Mouse (Mus musculus) splenic B cell, adult 2 months (primary cell): ENCODE measurements at regions not wholly inside any gene's neighbourhood (a gene's known extent, or its start where the extent isn't known, plus 50 kb on each side); places are given as distances from the start of the nearest gene placed in this dataset.

Source experiments
- DNase-seq: peaks from one replicate; pipeline ENCODE4 v3.0.0-alpha.2; 2011; ENCODE audit warnings: low read depth, low spot score
- H3K27me3 ChIP-seq: 2 replicates; pipeline ENCODE4 v1.6.1; 2012; ENCODE audit warnings: mild to moderate bottlenecking, low read length, moderate library complexity, mixed read lengths; ENCODE audit not compliant: control insufficient read depth, poor library complexity, insufficient read depth, severe bottlenecking
- H3K36me3 ChIP-seq: 2 replicates; pipeline ENCODE4 v1.6.1; 2012; ENCODE audit warnings: mild to moderate bottlenecking, low read length, moderate library complexity, mixed read lengths; ENCODE audit not compliant: control insufficient read depth, poor library complexity, insufficient read depth, severe bottlenecking

GRCm38 (mm10) chr13:28497483-28497882 lies 240.2 kb downstream of the Gm11361 start:
- Histone ChIP-seq H3K27me3 (no peaks in the 10 kb centered on the region), H3K36me3 (no peaks in the 10 kb centered on the region)
- DNase-seq: no peak

DNA sequence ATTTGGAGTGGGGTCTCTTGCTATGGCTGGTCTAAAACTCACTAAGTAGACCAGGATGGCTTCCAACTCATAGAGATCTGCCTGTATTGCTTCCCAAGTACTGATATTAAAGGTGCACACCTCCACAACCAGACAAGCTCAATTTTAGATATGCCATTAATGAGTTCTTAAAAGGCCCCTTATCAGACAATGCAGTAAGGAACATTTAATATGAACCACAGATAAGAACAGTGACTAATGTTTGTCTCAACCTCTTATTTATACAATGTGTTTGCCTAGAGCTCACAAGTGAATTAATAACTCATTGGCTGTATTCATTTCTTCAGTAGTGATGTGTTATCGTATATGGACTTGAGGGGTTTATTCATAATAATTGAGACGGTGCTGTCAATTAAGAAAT lies 234.7 kb downstream of the Gm11361 start:
- Histone ChIP-seq H3K36me3 (no peaks in the 10 kb centered on the region), H3K27me3 (no peaks in the 10 kb centered on the region)
- no peak for DNase-seq

DNA sequence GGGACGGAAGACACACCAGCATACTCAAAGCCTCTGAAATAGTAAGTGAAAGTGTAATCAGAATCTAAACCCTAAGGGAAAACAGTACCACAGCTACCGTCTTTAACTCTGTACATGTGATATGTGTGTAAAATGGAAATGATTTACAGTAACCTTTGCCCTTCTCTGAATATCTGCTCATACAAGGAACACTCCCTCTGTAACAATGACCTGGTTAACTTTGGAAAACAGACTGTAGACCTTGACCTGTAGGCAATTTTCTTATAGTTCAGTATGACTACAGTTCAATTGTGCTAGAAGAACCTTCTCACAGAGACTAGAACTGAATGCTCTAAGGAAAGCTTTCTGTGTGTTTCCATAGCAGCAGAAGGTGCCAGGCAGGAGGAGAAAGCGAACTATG lies 226.4 kb downstream of the Gm11361 start:
- Histone ChIP-seq H3K27me3 (no peaks in the 10 kb centered on the region), H3K36me3 (no peaks in the 10 kb centered on the region)
- DNase-seq: no peak

GRCm38 (mm10) chr13:28481224-28481965 lies 224.1 kb downstream of the Gm11361 start:
- Histone ChIP-seq H3K27me3 (no peaks in the 10 kb centered on the region), H3K36me3 (no peaks in the 10 kb centered on the region)
- no peak for DNase-seq

- no peaks in the 10 kb centered on the region for H3K27me3 ChIP-seq
- H3K36me3 ChIP-seq: no peaks in the 10 kb centered on the region
- no peak for DNase-seq
Observed at GRCm38 (mm10) chr13:28466151-28466550, 208.8 kb downstream of the Gm11361 start.

- Histone ChIP-seq H3K36me3 (no peaks in the 10 kb centered on the region), H3K27me3 (no peaks in the 10 kb centered on the region)
- DNase-seq: no peak
Observed at GRCm38 (mm10) chr13:28465187-28465880, 208.0 kb downstream of the Gm11361 start.

GRCm38 (mm10) chr13:28461281-28461680 lies 204.0 kb downstream of the Gm11361 start:
- Histone ChIP-seq H3K36me3 (no peaks in the 10 kb centered on the region), H3K27me3 (no peaks in the 10 kb centered on the region)
- DNase-seq: no peak

DNA sequence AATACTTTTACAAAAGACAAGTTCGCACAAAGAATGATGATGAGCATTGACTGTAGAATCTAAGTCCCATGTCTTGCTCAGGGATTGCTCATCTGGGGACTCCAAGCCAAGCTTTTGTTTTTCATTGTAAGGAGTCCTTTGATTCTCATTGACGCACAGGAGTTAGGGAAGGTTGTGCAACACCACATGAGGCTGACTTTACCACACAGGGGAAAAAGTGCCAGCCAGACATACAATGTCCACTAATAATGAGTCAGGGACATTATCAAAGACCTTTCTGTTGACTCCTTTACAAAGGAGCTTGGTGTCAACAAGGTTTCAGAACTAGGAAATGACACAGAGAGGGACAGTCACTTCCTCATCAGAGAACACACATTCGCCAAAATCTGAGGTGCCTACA lies 200.1 kb downstream of the Gm11361 start:
- Histone ChIP-seq H3K36me3 (no peaks in the 10 kb centered on the region), H3K27me3 (no peaks in the 10 kb centered on the region)
- no peak for DNase-seq

- DNase-seq: no peak
- H3K27me3 ChIP-seq: no peaks in the 10 kb centered on the region
- no peaks in the 10 kb centered on the region for H3K36me3 ChIP-seq
Observed at GRCm38 (mm10) chr13:28455878-28456277, 198.6 kb downstream of the Gm11361 start.

GRCm38 (mm10) chr13:28455016-28455415 lies 197.7 kb downstream of the Gm11361 start:
- no peak for DNase-seq
- Histone ChIP-seq H3K36me3 (no peaks in the 10 kb centered on the region), H3K27me3 (no peaks in the 10 kb centered on the region)

DNA sequence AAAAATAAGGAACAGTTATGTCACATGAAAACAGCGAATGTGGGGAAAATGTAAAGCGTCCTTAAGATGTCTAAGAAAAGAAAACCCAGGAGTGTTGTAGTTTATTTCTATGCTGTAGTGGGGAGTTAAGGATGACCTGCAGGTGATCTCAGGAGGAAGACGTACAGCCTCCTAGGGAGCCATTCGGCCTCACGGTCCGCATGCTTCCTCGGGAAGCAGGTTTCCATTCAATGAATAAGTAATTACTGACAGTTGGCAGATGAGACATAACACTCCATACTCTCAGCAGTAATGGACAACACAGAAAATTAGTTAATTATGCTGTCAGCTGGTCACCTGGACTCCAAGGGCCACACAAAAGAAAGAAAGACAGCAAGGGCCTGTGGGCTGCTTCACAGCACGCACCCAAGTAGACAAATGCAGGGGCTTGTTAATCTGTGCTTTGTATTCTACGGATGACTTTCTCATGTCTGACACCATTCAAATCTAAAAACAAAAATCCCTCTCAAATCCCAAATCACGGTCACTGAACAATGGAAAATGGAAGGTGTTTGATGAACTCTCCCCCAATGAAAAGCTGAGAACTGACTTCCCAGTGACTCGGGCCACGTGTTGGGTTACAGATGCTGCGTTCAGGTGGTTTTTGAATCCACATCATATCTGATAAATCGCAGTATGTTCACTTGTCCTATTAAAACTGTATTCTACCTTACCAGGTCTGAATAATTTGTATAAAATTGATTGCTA lies 193.5 kb downstream of the Gm11361 start:
- Histone ChIP-seq H3K36me3 (no peaks in the 10 kb centered on the region), H3K27me3 (no peaks in the 10 kb centered on the region)
- no peak for DNase-seq

DNA sequence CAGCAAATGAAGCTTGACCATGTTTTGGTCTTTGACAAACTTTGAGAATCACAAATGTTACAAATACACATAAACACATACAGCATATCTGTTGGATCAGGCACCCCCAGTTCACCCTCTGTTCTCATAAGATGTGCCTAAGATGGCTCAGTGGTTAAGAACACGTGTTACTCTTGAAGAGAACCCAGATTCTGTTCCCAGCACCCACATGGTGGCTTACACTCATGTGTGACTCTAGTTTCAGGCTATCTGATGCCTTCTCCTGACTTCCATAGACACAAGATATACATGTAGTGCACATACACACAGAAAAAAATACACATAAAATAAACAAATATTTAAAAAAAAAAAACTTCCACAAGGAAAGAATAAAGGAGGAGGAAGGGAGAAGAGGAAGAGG lies 191.7 kb downstream of the Gm11361 start:
- DNase-seq: no peak
- Histone ChIP-seq H3K36me3 (no peaks in the 10 kb centered on the region), H3K27me3 (no peaks in the 10 kb centered on the region)

DNA sequence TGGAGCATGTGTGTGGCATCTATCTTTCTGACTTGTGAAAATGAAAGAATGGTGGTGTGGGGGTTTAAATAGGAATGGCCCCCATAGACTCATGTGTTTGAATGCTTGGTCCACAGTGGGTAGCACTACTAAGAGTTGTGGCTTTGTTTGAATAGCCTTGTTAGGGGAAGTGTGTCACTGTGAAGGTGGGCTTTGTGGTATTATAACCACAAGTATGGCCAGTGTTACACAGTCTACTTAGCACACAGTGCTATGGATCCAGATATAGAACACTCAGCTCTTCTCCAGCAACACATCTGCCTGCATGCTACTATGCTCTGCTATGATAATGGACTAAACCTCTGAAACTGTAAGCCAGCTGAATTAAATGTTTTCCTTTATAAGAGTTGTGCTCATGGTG lies 184.9 kb downstream of the Gm11361 start:
- DNase-seq: no peak
- Histone ChIP-seq H3K27me3 (no peaks in the 10 kb centered on the region), H3K36me3 (no peaks in the 10 kb centered on the region)

GRCm38 (mm10) chr13:28433445-28433844 lies 176.1 kb downstream of the Gm11361 start:
- DNase-seq: no peak
- Histone ChIP-seq H3K27me3 (no peaks in the 10 kb centered on the region), H3K36me3 (no peaks in the 10 kb centered on the region)

GRCm38 (mm10) chr13:28432017-28432416 lies 174.7 kb downstream of the Gm11361 start:
- Histone ChIP-seq H3K36me3 (no peaks in the 10 kb centered on the region), H3K27me3 (no peaks in the 10 kb centered on the region)
- no peak for DNase-seq
